9 mouse cellular contexts compared by ENCODE assay signal in genomic region chr11:80877131-80877651, GRCm38 (mm10). TPM values are rescaled to one million over a fixed set of nuclear protein-coding genes. Genes with fewer than 3 reads are reported as not detected.
DNase-seq lines count a peak whose midpoint lies in the region; ATAC-seq and TF ChIP-seq lines count a peak whose summit lies in the region.
"Had no signal": no experiment of that assay in that cellular context is flagged by ENCODE, and none has a peak within 500 bp of the region (broad histone marks: within the 10 kb centered on the region; RNA-seq: fewer than 3 reads in every experiment).

No protein-coding gene starts in this region.

- no peaks in the 10 kb centered on the region for H3K9me3 ChIP-seq in kidney, postnatal 0 days (replicated peaks; ENCODE audit: low read length)
- no peaks in the 10 kb centered on the region for H3K9me3 ChIP-seq in lung, embryonic 16.5 days (ENCODE audit: control insufficient read depth, low read length)
- H3K9me3 ChIP-seq: megakaryocyte, embryonic 14.5 days had no signal

- H3K4me1 ChIP-seq in kidney, postnatal 0 days (replicated peaks; ENCODE audit: insufficient read depth, low read length): peaks cover 8% of the 10 kb centered on the region
- peaks cover 4% of the 10 kb centered on the region; the same call in 1 of the 2 replicates for H3K4me1 ChIP-seq in lung, embryonic 16.5 days (replicated peaks; ENCODE audit: control insufficient read depth, insufficient read depth, low read length)

- H3K9ac ChIP-seq in kidney, postnatal 0 days (ENCODE audit: low read depth, low read length): no peak overlapping the region
- no peak overlapping the region for H3K9ac ChIP-seq in lung, embryonic 16.5 days (ENCODE audit: low read length)

- H3K36me3 ChIP-seq in kidney, postnatal 0 days (ENCODE audit: insufficient read depth, low read length): no peaks in the 10 kb centered on the region
- H3K36me3 ChIP-seq in lung, embryonic 16.5 days (ENCODE audit: control insufficient read depth, insufficient read depth, low read length): no peaks in the 10 kb centered on the region

- H3K4me3 ChIP-seq in kidney, postnatal 0 days (replicated peaks; ENCODE audit: low read depth, low read length): no peak overlapping the region
- H3K4me3 ChIP-seq in lung, embryonic 16.5 days (ENCODE audit: low read length): no peak overlapping the region
- H3K4me3 ChIP-seq: megakaryocyte, embryonic 14.5 days had no signal

- WGBS in kidney, postnatal 0 days: 11% methylated on average over 11 of the region's 11 CpGs
- WGBS in lung, embryonic 16.5 days: 36% methylated on average over 11 of the region's 11 CpGs

- ATAC-seq in frontal cortex, adult (ENCODE audit: low TSS enrichment): peak; percentile 70
- peak; percentile 85 for ATAC-seq in kidney, postnatal 0 days (replicated peaks; ENCODE audit: low FRiP score, low read depth)
- ATAC-seq in lung, embryonic 16.5 days (ENCODE audit: low read depth): peak; percentile 91

- H3K4me2 ChIP-seq in kidney, postnatal 0 days (ENCODE audit: low read length): no peak overlapping the region
- 0 out of 2 replicates have a peak overlapping the region, but pooled peaks have one; percentile 17 for H3K4me2 ChIP-seq in lung, embryonic 16.5 days (ENCODE audit: low read depth, low read length)

- DNase-seq in frontal cortex, postnatal 25 days (ENCODE audit: low spot score in 2 of 2): no peak
- peak; percentile 77 for DNase-seq in cerebellum, adult 11 months
- peak; percentile 71 for DNase-seq in heart, adult 8-10 months (ENCODE audit: low spot score)
- DNase-seq in kidney, postnatal 0 days (ENCODE audit: low spot score): peak; percentile 92
- DNase-seq in c-Kit-positive CD71-positive TER-119-positive erythroid progenitor cells, embryonic 14.5 days (ENCODE audit: low spot score): no peak
- DNase-seq in MN1 (ENCODE audit: low spot score): no peak

- H3K27ac ChIP-seq in kidney, postnatal 0 days: peak overlapping the region; percentile 72
- peak overlapping the region; percentile 76 for H3K27ac ChIP-seq in lung, embryonic 16.5 days (ENCODE audit: low read length)

- TF ChIP-seq CTCF in kidney, postnatal 0 days (IDR thresholded peaks at IDR 0.05; ENCODE audit: low read depth): no peak

- no peaks in the 10 kb centered on the region for H3K27me3 ChIP-seq in kidney, postnatal 0 days (ENCODE audit: insufficient read depth, low read length)
- H3K27me3 ChIP-seq in lung, embryonic 16.5 days (ENCODE audit: control insufficient read depth, insufficient read depth, low read depth, low read length): no peaks in the 10 kb centered on the region

RNA-seq across cellular contexts. Expression of gene Spaca3, which starts 19.0 kb away (rescaled TPM):
- not detected for total RNA-seq in heart, adult 8-10 months (2022)
- polyA plus RNA-seq in kidney, postnatal 0 days (2015; fragmentation: Nextera tagmentation; extraction: Ambion mirVana): not detected in 2 replicates
- not detected in 2 replicates for polyA plus RNA-seq in lung, embryonic 16.5 days (2015; fragmentation: Nextera tagmentation; extraction: Ambion mirVana)

Comparison
In these comparisons a context has a peak if more than half of its experiments do, and no peak if none do; other contexts are left out.
1. DNase-seq: peak in cerebellum, adult 11 months (single experiment), heart, adult 8-10 months (single experiment) and kidney, postnatal 0 days (single experiment); none in frontal cortex, postnatal 25 days (0 of 2), c-Kit-positive CD71-positive TER-119-positive erythroid progenitor cells, embryonic 14.5 days (single experiment) and MN1 (single experiment).
2. Peak in every context shown above with its lines, with median percentiles within 50 percentile points of each other: ATAC-seq.